18 mouse cellular contexts compared by ENCODE assay signal in genomic region chr6:88120813-88121212, GRCm38 (mm10). TPM values are rescaled to one million over a fixed set of nuclear protein-coding genes. Genes with fewer than 3 reads are reported as not detected.
DNase-seq lines count a peak whose midpoint lies in the region; ATAC-seq and TF ChIP-seq lines count a peak whose summit lies in the region.
"Had no signal": no experiment of that assay in that cellular context is flagged by ENCODE, and none has a peak within 500 bp of the region (broad histone marks: within the 10 kb centered on the region; RNA-seq: fewer than 3 reads in every experiment).

No protein-coding gene starts in this region.

- dilution Hi-C loops in CH12.LX (cut with MboI; ENCODE audit: extremely low pct_ligation_motif_present, extremely low pct_unique_long_range_greater_than_20kb, low sequenced_read_pairs): no loop called here

- peak; percentile 55 for TF ChIP-seq EP300 in CH12.LX (IDR thresholded peaks at IDR 0.05; ENCODE audit: low read length)

- no peak for TF ChIP-seq CTCF in CH12.LX (conservative IDR thresholded peaks at IDR 0.05 in 1 of 2, IDR thresholded peaks at IDR 0.05 in 1 of 2; ENCODE audit: low read depth in 2 of 2, low read length in 2 of 2)

- H3K36me3 ChIP-seq in megakaryocyte, embryonic 14.5 days (replicated peaks; ENCODE audit: low read length): peaks cover 4% of the 10 kb centered on the region
- no peaks in the 10 kb centered on the region for H3K36me3 ChIP-seq in CH12.LX (replicated peaks in 1 of 2; ENCODE audit: control insufficient read depth in 1 of 2, insufficient read depth in 1 of 2, low read length in 1 of 2)
- H3K36me3 ChIP-seq: G1E had no signal

- no peak for TF ChIP-seq RAD21 in CH12.LX (IDR thresholded peaks at IDR 0.05; ENCODE audit: low read depth, low read length)

- no peak for ATAC-seq in megakaryocyte, adult 5-6 weeks (ENCODE audit: poor library complexity, severe bottlenecking)
- ATAC-seq: activated CD4-positive, CD25-positive, alpha-beta regulatory T cell, adult 4 months; CD4-positive, CD25-positive, alpha-beta regulatory T cell, adult 4 months; Patski had no signal

- DNase-seq in CH12.LX (ENCODE audit: extremely low read depth): peak; percentile 54
- no peak for DNase-seq in layer of hippocampus, adult 11-12 months (ENCODE audit: low spot score)
- DNase-seq: adrenal gland, adult 2 months; adrenal gland, adult 8-10 months; adrenal gland, postnatal 10 days; adrenal gland, postnatal 14 days; adrenal gland, postnatal 25 days; adrenal gland, postnatal 36 days; cerebellum, adult 11 months; cerebellum, adult 11-12 months; cerebellum, adult 18-20 months; cerebellum, adult 2 months had no signal

- H3K4me3 ChIP-seq in megakaryocyte, embryonic 14.5 days (replicated peaks): peak overlapping the region; percentile 25
- peak overlapping the region in 1 of 3 experiments; percentile 22 for H3K4me3 ChIP-seq in CH12.LX (replicated peaks in 1 of 3; ENCODE audit: low read depth in 2 of 3, low read length in 2 of 3, poor library complexity in 1 of 3)

- H3K27me3 ChIP-seq in megakaryocyte, embryonic 14.5 days (replicated peaks): peaks cover 7% of the 10 kb centered on the region
- H3K27me3 ChIP-seq in CH12.LX (replicated peaks): peaks cover 2% of the 10 kb centered on the region
- H3K27me3 ChIP-seq: Patski had no signal

- H3K4me1 ChIP-seq in megakaryocyte, embryonic 14.5 days: peaks cover 87% of the 10 kb centered on the region
- peaks cover 11 to 35% of the 10 kb centered on the region in 2 experiments for H3K4me1 ChIP-seq in CH12.LX (ENCODE audit: control insufficient read depth in 1 of 2, insufficient read depth in 2 of 2)

- no peak overlapping the region for H3K27ac ChIP-seq in CH12.LX (ENCODE audit: insufficient read depth, low read depth)

- H3K79me2 ChIP-seq in CH12.LX (replicated peaks; ENCODE audit: control insufficient read depth, extremely low read depth, insufficient read depth, poor library complexity, severe bottlenecking): no peaks in the 10 kb centered on the region

- H3K9ac ChIP-seq in CH12.LX (ENCODE audit: insufficient read depth, low read depth): no peak overlapping the region

- peaks cover 6% of the 10 kb centered on the region; the same call in 1 of the 2 replicates for H3K9me3 ChIP-seq in megakaryocyte, embryonic 14.5 days
- H3K9me3 ChIP-seq in CH12.LX (replicated peaks; ENCODE audit: low read length): peaks cover 5% of the 10 kb centered on the region

- no peak for TF ChIP-seq POLR2A in CH12.LX (IDR thresholded peaks at IDR 0.05; ENCODE audit: low read depth, low read length)

- in situ Hi-C loops in CH12.LX (cut with MboI; ENCODE audit: low pct_ligation_motif_present, low pct_unique_long_range_greater_than_20kb, low sequenced_read_pairs): loop anchor here (25.0 kb wide), 1 partner anchor 766 kb away; the partner anchor contains the start of genes Mcm2 and Podxl2

- no peak overlapping the region for H3K4me2 ChIP-seq in CH12.LX (ENCODE audit: insufficient read depth, low read depth, poor library complexity, severe bottlenecking)

TF ChIP-seq in CH12.LX, 34 proteins besides CTCF, POLR2A, EP300 and RAD21:
- TF ChIP-seq ZC3H11A (IDR thresholded peaks at IDR 0.05; ENCODE audit: low read depth, low read length) (no peak), BHLHE40 (IDR thresholded peaks at IDR 0.05; ENCODE audit: low read depth, low read length) (no peak), IRF4 (IDR thresholded peaks at IDR 0.05; ENCODE audit: low read depth, low read length) (0 out of 2 replicates have a peak, but pooled peaks have one; percentile 61)

RNA-seq across cellular contexts. Expression of gene Rpn1, which starts 36.5 kb away (rescaled TPM):
- 32.8 and 59.1 TPM in 2 replicates for polyA plus RNA-seq in megakaryocyte, embryonic 14.5 days (2012; ENCODE audit: insufficient read depth, low replicate concordance)
- 56.6 and 67.2 TPM in 2 replicates for total RNA-seq in megakaryocyte, adult 5-6 weeks (2015)
- 130 and 142 TPM in 2 replicates for total RNA-seq in megakaryocyte, adult 5-6 weeks (2017)
- 260 and 327 TPM in 2 replicates for total RNA-seq in CH12.LX (2012; rRNA removed)
- 299 and 366 TPM in 2 replicates for total RNA-seq in CH12.LX (2014; rRNA removed)
- polyA plus RNA-seq in CH12.LX (2012; ENCODE audit: insufficient read length, low read depth): 320 and 339 TPM in 2 replicates
